ENCODE assay signal across 28 mouse cellular contexts in genomic region chr2:65793593-65793992, GRCm38 (mm10). TPM values are rescaled to one million over a fixed set of nuclear protein-coding genes. Genes with fewer than 3 reads are reported as not detected.
A peak's percentile ranks its signal among the peaks of the same experiment; 100 is the strongest.
DNase-seq lines count a peak whose midpoint lies in the region; ATAC-seq lines count a peak whose summit lies in the region.
"Had no signal": no experiment of that assay in that cellular context is flagged by ENCODE, and none has a peak within 500 bp of the region (broad histone marks: within the 10 kb centered on the region; RNA-seq: fewer than 3 reads in every experiment).

No protein-coding gene starts in this region.

- H3K36me3 ChIP-seq in embryonic facial prominence, embryonic 14.5 days (ENCODE audit: control insufficient read depth, insufficient read depth, low read length) = no peaks in the 10 kb centered on the region
- no peaks in the 10 kb centered on the region; the same call in 1 of the 2 replicates for H3K36me3 ChIP-seq in embryonic facial prominence, embryonic 10.5 days (replicated peaks)
- H3K36me3 ChIP-seq: forebrain, embryonic 15.5 days; intestine, embryonic 15.5 days; stomach, embryonic 15.5 days had no signal

- no peak overlapping the region for H3K27ac ChIP-seq in embryonic facial prominence, embryonic 14.5 days (replicated peaks; ENCODE audit: low read depth, low read length)
- H3K27ac ChIP-seq in embryonic facial prominence, embryonic 10.5 days (replicated peaks) = no peak overlapping the region
- H3K27ac ChIP-seq: forebrain, embryonic 15.5 days; gastrocnemius, adult 2 months; intestine, embryonic 15.5 days; kidney, postnatal 0 days; liver, embryonic 14.5 days; macrophage; stomach, embryonic 15.5 days had no signal

- 62% methylated on average over 2 of the region's 2 CpGs for WGBS in embryonic facial prominence, embryonic 14.5 days
- 87% methylated on average over 2 of the region's 2 CpGs for WGBS in embryonic facial prominence, embryonic 10.5 days

- no peak overlapping the region for H3K4me2 ChIP-seq in embryonic facial prominence, embryonic 14.5 days (ENCODE audit: low read depth, low read length)
- H3K4me2 ChIP-seq: forebrain, embryonic 15.5 days; intestine, embryonic 15.5 days; midbrain, embryonic 11.5 days; stomach, embryonic 15.5 days had no signal

- no peaks in the 10 kb centered on the region for H3K4me1 ChIP-seq in embryonic facial prominence, embryonic 14.5 days (ENCODE audit: control insufficient read depth, insufficient read depth, low read length)
- H3K4me1 ChIP-seq in embryonic facial prominence, embryonic 10.5 days = no peaks in the 10 kb centered on the region
- H3K4me1 ChIP-seq: intestine, embryonic 15.5 days; stomach, embryonic 15.5 days had no signal

- H3K9ac ChIP-seq in embryonic facial prominence, embryonic 14.5 days (ENCODE audit: low read depth, low read length) = no peak overlapping the region
- H3K9ac ChIP-seq: forebrain, embryonic 15.5 days; intestine, embryonic 15.5 days; liver, embryonic 14.5 days; stomach, embryonic 15.5 days had no signal

- H3K9me3 ChIP-seq in embryonic facial prominence, embryonic 14.5 days (ENCODE audit: control insufficient read depth, low read length) = peaks cover 15% of the 10 kb centered on the region; the same call in 1 of the 2 replicates
- peaks cover 22% of the 10 kb centered on the region for H3K9me3 ChIP-seq in embryonic facial prominence, embryonic 10.5 days
- H3K9me3 ChIP-seq: forebrain, embryonic 15.5 days; intestine, embryonic 15.5 days; stomach, embryonic 15.5 days had no signal

- intact Hi-C loops in left cerebral cortex, postnatal 14 days (cut with DNase I) = loop anchor here (5.0 to 10.0 kb wide), 2 partner anchors 249 to 391 kb away; no protein-coding TSS in a partner anchor
- intact Hi-C loops in left cerebral cortex, postnatal 4 days (cut with DNase I) = loop anchor here (5.0 kb wide), 3 partner anchors 54 to 389 kb away; partner anchors contain the start of gene Csrnp3

- no peaks in the 10 kb centered on the region for H3K27me3 ChIP-seq in embryonic facial prominence, embryonic 14.5 days (replicated peaks; ENCODE audit: control insufficient read depth, insufficient read depth, low read length)
- no peaks in the 10 kb centered on the region for H3K27me3 ChIP-seq in embryonic facial prominence, embryonic 10.5 days (replicated peaks; ENCODE audit: low read depth, poor library complexity, severe bottlenecking)
- H3K27me3 ChIP-seq: forebrain, embryonic 15.5 days; intestine, embryonic 15.5 days; stomach, embryonic 15.5 days had no signal

- peak; percentile 10 for DNase-seq in embryonic facial prominence, embryonic 14.5 days (ENCODE audit: low spot score)
- no peak for DNase-seq in embryonic facial prominence, embryonic 10.5 days (ENCODE audit: low spot score)
- peak; percentile 9 to 36 for DNase-seq in left cerebral cortex, postnatal 14 days (ENCODE audit: low spot score in 2 of 2)
- DNase-seq in left cerebral cortex, postnatal 4 days = no peak
- DNase-seq in right cerebral cortex, postnatal 14 days = peak; percentile 8
- no peak for DNase-seq in right cerebral cortex, postnatal 4 days
- peak; percentile 5 for DNase-seq in right cerebral cortex, postnatal 25 days
- no peak for DNase-seq in gastrocnemius, postnatal 4 days (ENCODE audit: low spot score in 2 of 2)
- DNase-seq: adrenal gland, postnatal 25 days; cerebellum, adult 18-20 months; gastrocnemius, adult 2 months; kidney, adult 2 months; kidney, postnatal 4 days; lung, adult 2 months; lung, postnatal 10 days; thymus, adult 18-20 months; thymus, postnatal 25 days had no signal

- no peak for ATAC-seq in embryonic facial prominence, embryonic 14.5 days (ENCODE audit: low read depth)
- ATAC-seq: forebrain, embryonic 15.5 days; hindbrain, embryonic 16.5 days; intestine, embryonic 15.5 days; midbrain, embryonic 16.5 days had no signal

- no peak overlapping the region for H3K4me3 ChIP-seq in embryonic facial prominence, embryonic 14.5 days (ENCODE audit: low read depth, low read length)
- H3K4me3 ChIP-seq in embryonic facial prominence, embryonic 10.5 days = no peak overlapping the region
- H3K4me3 ChIP-seq: forebrain, embryonic 15.5 days; gastrocnemius, adult 2 months; intestine, embryonic 15.5 days; stomach, embryonic 15.5 days had no signal

RNA-seq across cellular contexts. Expression of gene Csrnp3, which starts 52.0 kb away (rescaled TPM):
- 3.1 and 4.1 TPM in 2 replicates for polyA plus RNA-seq in embryonic facial prominence, embryonic 14.5 days (2014; fragmentation: Nextera tagmentation; extraction: Ambion mirVana)
- polyA plus RNA-seq in embryonic facial prominence, embryonic 10.5 days (2016; fragmentation: Nextera tagmentation; extraction: Ambion mirVana) = 5.1 and 6.2 TPM in 2 replicates
- 10 to 100 TPM; 89.3 to 90.8 TPM for total RNA-seq in left cerebral cortex, postnatal 14 days (2021)
- 100 to 1,000 TPM; 138 to 149 TPM for total RNA-seq in left cerebral cortex, postnatal 4 days (2021)
- total RNA-seq in gastrocnemius, postnatal 4 days (2021) = 1 to 10 TPM; 2.8 to 3.5 TPM
- total RNA-seq: gastrocnemius, adult 2 months; MEL; neutrophil, adult 5-6 weeks had no signal
- polyA plus RNA-seq: macrophage had no signal

Comparison
In these comparisons a context has a peak if more than half of its experiments do, and no peak if none do; other contexts are left out.
1. DNase-seq: peak in embryonic facial prominence, embryonic 14.5 days (single experiment), left cerebral cortex, postnatal 14 days (2 of 2), right cerebral cortex, postnatal 14 days (single experiment) and right cerebral cortex, postnatal 25 days (single experiment); none in embryonic facial prominence, embryonic 10.5 days (single experiment), left cerebral cortex, postnatal 4 days (single experiment), right cerebral cortex, postnatal 4 days (single experiment) and gastrocnemius, postnatal 4 days (0 of 2).
2. RNA of gene Csrnp3, which starts 52.0 kb away (total RNA-seq): 138 to 149 TPM in left cerebral cortex, postnatal 4 days and 89.3 to 90.8 TPM in left cerebral cortex, postnatal 14 days; 2.8 to 3.5 TPM in gastrocnemius, postnatal 4 days; every median in the first group is over 10 times any median in the second.